Mouse (Mus musculus): ENCODE data around the gene Atp8b4. TPM values are rescaled to one million over a fixed set of nuclear protein-coding genes. Genes with fewer than 3 reads are reported as not detected.

Gene Atp8b4
- total and polyA plus RNA-seq, 2 experiments from 2014 or later, result 0.11 TPM; not detected in 1

GRCm38 (mm10) chr2:126496838-126497237 lies 3.6 kb downstream of the Atp8b4 start:
- no peaks in the 10 kb centered on the region for H3K27me3 ChIP-seq (ENCODE audit: insufficient read depth, low read length)
- 88% methylated on average over 9 of the region's 9 CpGs for WGBS
- H3K9me3 ChIP-seq (ENCODE audit: low read length), result no peaks in the 10 kb centered on the region
- H3K4me1 ChIP-seq (ENCODE audit: insufficient read depth), result no peaks in the 10 kb centered on the region
- no peaks in the 10 kb centered on the region for H3K36me3 ChIP-seq (ENCODE audit: insufficient read depth)
- ATAC-seq (no peak), DNase-seq (no peak)
- H3K4me3 ChIP-seq (ENCODE audit: low read depth, low read length), result no peak overlapping the region
- no peak overlapping the region for H3K4me2 ChIP-seq (ENCODE audit: low read depth)
- H3K27ac ChIP-seq (ENCODE audit: low read depth, low read length), result no peak overlapping the region
- H3K9ac ChIP-seq, result no peak overlapping the region
- no peak for TF ChIP-seq CTCF (IDR thresholded peaks at IDR 0.05; ENCODE audit: low read depth)

GRCm38 (mm10) chr2:126495832-126496695 lies 4.4 kb downstream of the Atp8b4 start:
- no peak overlapping the region for H3K4me2 ChIP-seq (ENCODE audit: low read depth)
- ATAC-seq, result no peak

GRCm38 (mm10) chr2:126495230-126495629 lies 5.2 kb downstream of the Atp8b4 start:
- Histone ChIP-seq H3K27me3 (ENCODE audit: insufficient read depth, low read length) (no peaks in the 10 kb centered on the region), H3K4me2 (ENCODE audit: low read depth) (no peak overlapping the region), H3K27ac (ENCODE audit: low read depth, low read length) (no peak overlapping the region), H3K4me3 (ENCODE audit: low read depth, low read length) (no peak overlapping the region), H3K9ac (no peak overlapping the region), H3K4me1 (ENCODE audit: insufficient read depth) (no peaks in the 10 kb centered on the region), H3K9me3 (ENCODE audit: low read length) (no peaks in the 10 kb centered on the region), H3K36me3 (ENCODE audit: insufficient read depth) (no peaks in the 10 kb centered on the region)
- 60% methylated on average over 7 of the region's 7 CpGs for WGBS
- ATAC-seq (no peak), DNase-seq (no peak)
- TF ChIP-seq CTCF (IDR thresholded peaks at IDR 0.05; ENCODE audit: low read depth), result no peak

More at GRCm38 (mm10) chr2:126495832-126496695, 4.4 kb downstream of the Atp8b4 start:
- DNase-seq, result no peak
- 88% methylated on average over 14 of the region's 14 CpGs for WGBS
- H3K36me3 ChIP-seq (ENCODE audit: insufficient read depth), result no peaks in the 10 kb centered on the region
- TF ChIP-seq CTCF (IDR thresholded peaks at IDR 0.05; ENCODE audit: low read depth), result no peak
- no peaks in the 10 kb centered on the region for H3K9me3 ChIP-seq (ENCODE audit: low read length)
- H3K4me3 ChIP-seq (ENCODE audit: low read depth, low read length), result no peak overlapping the region
- no peak overlapping the region for H3K27ac ChIP-seq (ENCODE audit: low read depth, low read length)
- no peaks in the 10 kb centered on the region for H3K27me3 ChIP-seq (ENCODE audit: insufficient read depth, low read length)
- H3K9ac ChIP-seq, result no peak overlapping the region
- H3K4me1 ChIP-seq (ENCODE audit: insufficient read depth), result no peaks in the 10 kb centered on the region

- Histone ChIP-seq H3K9ac (no peak overlapping the region), H3K4me2 (ENCODE audit: low read depth) (no peak overlapping the region), H3K27me3 (ENCODE audit: insufficient read depth, low read length) (no peaks in the 10 kb centered on the region), H3K4me3 (ENCODE audit: low read depth, low read length) (no peak overlapping the region), H3K4me1 (ENCODE audit: insufficient read depth) (no peaks in the 10 kb centered on the region), H3K9me3 (ENCODE audit: low read length) (no peaks in the 10 kb centered on the region), H3K27ac (ENCODE audit: low read depth, low read length) (no peak overlapping the region), H3K36me3 (ENCODE audit: insufficient read depth) (no peaks in the 10 kb centered on the region)
- DNase-seq, result no peak
- WGBS, result 77% methylated on average over 8 of the region's 8 CpGs
- no peak for TF ChIP-seq CTCF (IDR thresholded peaks at IDR 0.05; ENCODE audit: low read depth)
- no peak for ATAC-seq
Measured at GRCm38 (mm10) chr2:126493306-126493705, 7.2 kb downstream of the Atp8b4 start.

- ATAC-seq, result no peak
- H3K4me2 ChIP-seq (ENCODE audit: low read depth), result no peak overlapping the region
Measured at GRCm38 (mm10) chr2:126492713-126493112, 7.8 kb downstream of the Atp8b4 start.

GRCm38 (mm10) chr2:126491446-126491845 lies 9.0 kb downstream of the Atp8b4 start:
- H3K27ac ChIP-seq (ENCODE audit: low read depth, low read length), result no peak overlapping the region
- DNase-seq, result no peak
- ATAC-seq, result no peak
- H3K36me3 ChIP-seq (ENCODE audit: insufficient read depth), result no peaks in the 10 kb centered on the region
- H3K9ac ChIP-seq, result no peak overlapping the region
- H3K27me3 ChIP-seq (ENCODE audit: insufficient read depth, low read length), result no peaks in the 10 kb centered on the region
- no peak for TF ChIP-seq CTCF (IDR thresholded peaks at IDR 0.05; ENCODE audit: low read depth)
- H3K9me3 ChIP-seq (ENCODE audit: low read length), result no peaks in the 10 kb centered on the region
- WGBS, result 89% methylated on average over 4 of the region's 4 CpGs
- no peak overlapping the region for H3K4me3 ChIP-seq (ENCODE audit: low read depth, low read length)
- H3K4me2 ChIP-seq (ENCODE audit: low read depth), result no peak overlapping the region
- H3K4me1 ChIP-seq (ENCODE audit: insufficient read depth), result no peaks in the 10 kb centered on the region

More at GRCm38 (mm10) chr2:126492713-126493112, 7.8 kb downstream of the Atp8b4 start:
- no peaks in the 10 kb centered on the region for H3K36me3 ChIP-seq (ENCODE audit: insufficient read depth)
- H3K4me1 ChIP-seq (ENCODE audit: insufficient read depth), result no peaks in the 10 kb centered on the region
- no peak for DNase-seq
- TF ChIP-seq CTCF (IDR thresholded peaks at IDR 0.05; ENCODE audit: low read depth), result no peak
- no peaks in the 10 kb centered on the region for H3K9me3 ChIP-seq (ENCODE audit: low read length)
- no peak overlapping the region for H3K4me3 ChIP-seq (ENCODE audit: low read depth, low read length)
- H3K27ac ChIP-seq (ENCODE audit: low read depth, low read length), result no peak overlapping the region
- no peaks in the 10 kb centered on the region for H3K27me3 ChIP-seq (ENCODE audit: insufficient read depth, low read length)
- 41% methylated on average over 5 of the region's 5 CpGs for whole genome bisulfite sequencing
- no peak overlapping the region for H3K9ac ChIP-seq

GRCm38 (mm10) chr2:126490573-126490972 lies 9.9 kb downstream of the Atp8b4 start:
- no peak overlapping the region for H3K9ac ChIP-seq
- WGBS, result 91% methylated on average over 9 of the region's 9 CpGs
- TF ChIP-seq CTCF (IDR thresholded peaks at IDR 0.05; ENCODE audit: low read depth), result no peak

More at GRCm38 (mm10) chr2:126490573-126490972, 9.9 kb downstream of the Atp8b4 start:
- no peak overlapping the region for H3K4me2 ChIP-seq (ENCODE audit: low read depth)
- no peak overlapping the region for H3K27ac ChIP-seq (ENCODE audit: low read depth, low read length)
- H3K4me1 ChIP-seq (ENCODE audit: insufficient read depth), result no peaks in the 10 kb centered on the region
- H3K27me3 ChIP-seq (ENCODE audit: insufficient read depth, low read length), result no peaks in the 10 kb centered on the region
- no peak overlapping the region for H3K4me3 ChIP-seq (ENCODE audit: low read depth, low read length)
- H3K9me3 ChIP-seq (ENCODE audit: low read length), result no peaks in the 10 kb centered on the region
- ATAC-seq, result no peak
- no peak for DNase-seq
- no peaks in the 10 kb centered on the region for H3K36me3 ChIP-seq (ENCODE audit: insufficient read depth)
